Mouse (Mus musculus) G1E (cell line): ENCODE measurements around the gene Pygo2. TPM values are rescaled to one million over a fixed set of nuclear protein-coding genes. Genes with fewer than 3 reads are reported as not detected.

Experiments
- ATAC-seq: 2 replicates; pipeline ENCODE4 v1.8.0; 2016; ENCODE audit warnings: mild to moderate bottlenecking; ENCODE audit not compliant: insufficient number of reproducible peaks, poor library complexity, low FRiP score, severe bottlenecking; ENCODE audit errors: extremely low read depth
- DNase-seq: peaks from one replicate; pipeline ENCODE4 v3.0.0; 2012; ENCODE audit warnings: low spot score
- H3K27me3 ChIP-seq: 2 replicates; pipeline ENCODE4 v1.6.1; 2012; ENCODE audit warnings: mild to moderate bottlenecking, low read length, inconsistent platforms; ENCODE audit not compliant: insufficient read depth
- H3K36me3 ChIP-seq: replicated peaks from 2 replicates; pipeline ENCODE3; 2012; ENCODE audit warnings: mild to moderate bottlenecking, inconsistent platforms
- H3K4me1 ChIP-seq: 2 replicates; pipeline ENCODE4 v1.6.1; 2012; ENCODE audit warnings: low read depth, low read length, inconsistent platforms, mixed read lengths; ENCODE audit not compliant: insufficient read depth
- H3K4me3 ChIP-seq: 2 replicates; pipeline ENCODE4 v1.5.1; 2012; ENCODE audit warnings: low read depth, mild to moderate bottlenecking, inconsistent platforms, low read length, moderate library complexity, mixed read lengths
- H3K9me3 ChIP-seq: replicated peaks from 2 replicates; pipeline ENCODE4 v1.6.1; 2012; ENCODE audit warnings: inconsistent platforms
- CTCF ChIP-seq: IDR thresholded peaks from 2 replicates; pipeline ENCODE4 v1.5.1; 2012; ENCODE audit warnings: low read depth, low read length, inconsistent platforms, mixed read lengths
- GATA1 ChIP-seq: IDR thresholded peaks from 2 replicates; pipeline ENCODE4 v1.6.1; 2012; ENCODE audit warnings: borderline replicate concordance, low read length, inconsistent platforms, mixed read lengths
- GATA2 ChIP-seq: IDR thresholded peaks from 2 replicates; pipeline ENCODE4 v1.6.1; 2012; ENCODE audit warnings: low read depth, low read length, inconsistent platforms, borderline replicate concordance
- POLR2AphosphoS5 ChIP-seq: IDR thresholded peaks from 2 replicates; pipeline ENCODE4 v1.6.1; 2012; ENCODE audit warnings: low read depth, low read length, inconsistent platforms; ENCODE audit not compliant: insufficient replicate concordance
- TAL1 ChIP-seq: conservative IDR thresholded peaks from 2 replicates; pipeline ENCODE4 v1.6.1; 2012; ENCODE audit warnings: low read depth, low read length, inconsistent platforms, mixed read lengths
- polyA plus RNA-seq: library from polyadenylated mRNA; stranded (reverse); fragments of >175 nt; gene quantifications from 2 replicates; pipeline ENCODE4 v1.2.3, GENCODE M21; 2012
- total RNA-seq, 2 experiments: library from RNA; stranded (forward) in 1 of 2; stranded (reverse) in 1 of 2; fragments of 200-1000 nt in 1 of 2; fragments of >200 nt in 1 of 2; fragmentation: Nextera tagmentation in 1 of 2; gene quantifications; 2 replicates each; pipeline ENCODE4 v1.2.3; 2014 to 2017

Gene Pygo2
- total and polyA plus RNA-seq, 3 experiments: 22.2 to 201 (median 30.9) TPM

DNA sequence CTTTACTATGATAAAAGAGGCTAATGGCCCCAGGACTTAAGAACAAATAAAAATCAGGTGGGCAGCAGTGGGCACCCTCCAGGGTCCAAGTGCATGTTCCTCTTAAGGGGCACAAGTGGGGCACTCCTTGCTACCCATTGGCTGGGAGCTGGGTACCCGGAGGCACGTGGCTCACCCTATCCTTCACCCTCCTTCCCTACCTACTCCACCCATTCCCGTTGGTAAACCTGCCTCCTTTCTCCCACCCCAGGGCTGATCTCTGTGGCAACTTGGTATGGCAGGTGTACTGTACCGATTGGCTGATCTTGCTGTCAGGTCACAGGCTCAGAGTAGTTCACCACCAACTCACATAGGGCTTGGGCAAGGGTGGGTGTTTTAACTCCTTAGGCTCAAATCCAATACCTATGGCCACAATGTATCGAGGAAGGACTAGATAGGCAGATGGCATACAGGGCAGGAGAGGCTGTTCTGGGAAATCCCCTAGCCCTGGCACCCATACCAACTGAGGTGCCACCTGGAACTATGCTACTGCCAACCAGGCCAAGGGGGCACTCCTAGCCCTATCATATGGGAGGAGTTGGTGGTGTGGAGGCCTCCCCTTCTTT, 46.3 kb upstream of the Pygo2 start:
- Histone ChIP-seq H3K27me3 (no peaks in the 10 kb centered on the region), H3K4me1 (peaks cover 84% of the 10 kb centered on the region), H3K9me3 (no peaks in the 10 kb centered on the region), H3K36me3 (peaks cover 100% of the 10 kb centered on the region), H3K4me3 (no peak overlapping the region)
- no peak for DNase-seq
- ATAC-seq: no peak
- TF ChIP-seq GATA1 (no peak), CTCF (no peak), POLR2AphosphoS5 (no peak), GATA2 (no peak), TAL1 (no peak)

DNA sequence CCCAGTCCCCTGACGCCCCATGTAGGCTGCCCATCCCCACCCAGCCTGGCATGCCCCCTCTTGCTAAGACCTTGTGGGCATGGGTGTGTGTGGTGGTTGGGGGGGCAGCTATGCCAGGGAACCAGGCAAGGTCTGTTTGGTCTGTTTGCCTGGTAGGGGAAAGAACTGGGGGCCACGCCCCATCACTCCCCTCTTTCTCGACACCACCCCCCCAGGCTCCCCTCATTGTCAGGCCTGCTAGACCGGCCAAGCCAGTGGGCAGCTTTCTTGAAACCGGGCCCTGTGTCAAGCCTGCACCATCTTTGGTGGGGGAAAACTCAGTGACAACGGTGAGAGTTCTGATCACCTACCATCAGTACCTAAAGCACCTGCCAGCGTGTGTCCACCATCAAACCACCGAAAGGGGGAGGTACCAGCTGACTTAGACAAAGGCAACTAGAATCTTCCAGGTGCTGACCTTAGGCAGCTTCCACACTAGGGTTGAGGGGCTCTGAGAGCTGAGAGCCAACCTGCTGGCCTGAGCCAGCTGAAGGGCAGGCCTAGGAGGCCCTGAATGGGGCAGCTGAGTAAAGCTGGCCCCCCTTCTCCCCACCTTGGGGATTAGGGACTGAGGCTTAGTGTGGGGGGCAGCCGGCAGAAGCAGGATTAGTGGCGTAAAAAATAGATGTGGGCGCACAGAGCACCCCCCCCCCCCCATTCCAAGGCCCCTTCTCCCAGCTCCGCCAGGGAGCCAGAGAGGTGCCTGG, 45.5 kb upstream of the Pygo2 start:
- Histone ChIP-seq H3K27me3 (no peaks in the 10 kb centered on the region), H3K36me3 (peaks cover 98% of the 10 kb centered on the region), H3K4me3 (peak overlapping the region; percentile 64; the same call in 1 of the 2 replicates), H3K9me3 (no peaks in the 10 kb centered on the region), H3K4me1 (peaks cover 85% of the 10 kb centered on the region)
- TF ChIP-seq GATA1: no peak
- no peak for DNase-seq
- no peak for ATAC-seq

DNA sequence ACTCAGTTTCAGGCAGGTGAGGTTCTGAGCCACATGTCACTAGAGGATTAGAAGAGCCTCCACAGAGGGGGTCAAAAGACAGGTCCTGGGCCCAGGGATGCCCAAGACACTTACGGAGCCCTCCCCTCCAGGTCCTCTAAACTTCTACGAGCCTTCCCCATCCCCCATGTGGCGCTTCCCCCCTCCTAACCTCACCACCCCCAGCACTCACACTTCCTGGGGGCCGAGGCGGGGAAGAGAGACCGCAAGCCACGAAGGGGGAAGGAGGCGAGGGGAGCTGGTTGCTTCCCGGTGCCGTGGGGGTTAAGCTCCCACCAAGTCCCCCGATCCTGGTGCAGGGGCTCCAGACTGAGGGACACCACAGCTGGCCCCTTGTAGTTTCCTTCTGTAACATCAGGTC, 44.6 kb upstream of the Pygo2 start:
- Histone ChIP-seq H3K9me3 (no peaks in the 10 kb centered on the region), H3K4me3 (peak overlapping the region; percentile 64; the same call in 1 of the 2 replicates), H3K36me3 (peaks cover 98% of the 10 kb centered on the region), H3K27me3 (no peaks in the 10 kb centered on the region), H3K4me1 (peaks cover 91% of the 10 kb centered on the region)
- TF ChIP-seq GATA2 (no peak), TAL1 (no peak)
- DNase-seq (no peak), ATAC-seq (peak; percentile 38; the same call in 1 of the 2 replicates)

DNA sequence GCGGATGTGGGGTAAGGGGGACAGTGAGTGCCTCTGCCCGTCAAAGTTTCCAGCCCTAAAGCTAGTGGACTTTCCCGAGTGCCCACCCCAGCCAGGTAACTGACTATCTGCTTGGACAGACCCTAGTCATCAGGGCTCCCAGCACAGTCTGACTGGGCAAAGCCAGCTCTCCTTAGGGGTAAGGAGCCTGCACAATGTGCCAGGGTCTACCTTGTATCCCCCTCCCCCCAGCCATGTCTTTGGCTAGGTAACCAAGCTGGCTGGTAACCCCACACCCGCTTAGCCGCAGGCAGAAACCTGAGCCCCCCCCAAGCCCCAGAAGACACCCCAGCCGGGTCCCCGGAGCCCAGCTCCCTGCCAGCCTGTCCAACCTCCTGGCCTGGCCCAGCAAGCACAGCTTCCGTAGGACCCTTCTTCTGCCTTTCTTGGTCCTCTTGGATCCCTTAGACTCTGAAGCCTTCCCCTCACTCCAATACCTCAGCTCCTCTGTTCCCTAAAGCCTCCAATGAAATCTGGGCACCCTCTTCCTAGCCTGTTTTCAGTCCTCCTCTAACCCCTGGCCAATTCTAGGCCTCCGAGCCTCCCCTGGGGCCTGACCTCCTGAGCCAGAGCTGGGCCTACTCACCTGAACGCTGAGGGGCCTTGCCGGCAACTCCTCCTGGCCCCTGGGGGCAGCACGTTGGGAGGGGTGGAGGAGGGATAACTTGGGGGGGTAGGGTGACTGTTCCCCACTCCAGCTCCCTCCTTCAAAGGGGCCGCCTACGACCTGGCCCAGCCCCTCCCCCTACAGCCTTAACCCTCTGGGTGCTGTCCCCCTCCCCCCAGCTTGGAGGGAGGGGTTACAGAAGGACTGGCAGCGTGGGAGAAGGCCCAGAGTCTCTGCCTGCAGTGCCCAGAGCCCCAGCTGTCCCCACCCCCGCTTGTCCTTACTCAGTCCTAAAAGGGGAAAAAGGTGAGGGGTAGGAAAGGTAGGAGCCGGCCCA, 43.3 kb upstream of the Pygo2 start:
- DNase-seq (no peak), ATAC-seq (no peak)
- Histone ChIP-seq H3K4me1 (peaks cover 98% of the 10 kb centered on the region), H3K36me3 (peaks cover 94% of the 10 kb centered on the region), H3K9me3 (no peaks in the 10 kb centered on the region), H3K27me3 (no peaks in the 10 kb centered on the region), H3K4me3 (peak overlapping the region; percentile 64)
- TF ChIP-seq GATA1 (no peak), TAL1 (no peak), POLR2AphosphoS5 (no peak), CTCF (no peak), GATA2 (no peak)

DNA sequence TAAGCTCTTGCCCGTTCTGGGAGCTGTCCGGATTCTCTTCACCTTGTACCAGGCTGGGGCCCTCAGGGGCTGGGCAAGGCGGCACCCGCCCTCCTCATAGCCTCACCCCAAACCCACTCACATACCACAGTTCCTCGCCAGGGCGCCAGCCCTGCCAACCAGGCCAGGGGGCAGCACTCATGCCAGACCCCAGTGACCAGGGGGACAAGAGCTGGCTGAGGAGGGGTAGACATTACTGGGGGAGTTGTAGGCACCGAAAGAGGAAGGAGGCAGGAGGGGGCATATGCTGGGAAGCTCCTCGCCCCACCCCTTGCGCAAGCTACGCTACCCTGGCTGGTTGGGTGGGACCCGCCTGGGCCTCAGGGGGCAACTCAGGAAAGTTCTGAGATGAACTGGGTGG, 42.4 kb upstream of the Pygo2 start:
- TF ChIP-seq CTCF (no peak), GATA2 (no peak), TAL1 (no peak), POLR2AphosphoS5 (no peak), GATA1 (no peak)
- ATAC-seq (no peak), DNase-seq (no peak)
- Histone ChIP-seq H3K4me3 (peak overlapping the region; percentile 64; the same call in 1 of the 2 replicates), H3K27me3 (no peaks in the 10 kb centered on the region), H3K9me3 (no peaks in the 10 kb centered on the region), H3K36me3 (peaks cover 85% of the 10 kb centered on the region), H3K4me1 (peaks cover 97% of the 10 kb centered on the region)

DNA sequence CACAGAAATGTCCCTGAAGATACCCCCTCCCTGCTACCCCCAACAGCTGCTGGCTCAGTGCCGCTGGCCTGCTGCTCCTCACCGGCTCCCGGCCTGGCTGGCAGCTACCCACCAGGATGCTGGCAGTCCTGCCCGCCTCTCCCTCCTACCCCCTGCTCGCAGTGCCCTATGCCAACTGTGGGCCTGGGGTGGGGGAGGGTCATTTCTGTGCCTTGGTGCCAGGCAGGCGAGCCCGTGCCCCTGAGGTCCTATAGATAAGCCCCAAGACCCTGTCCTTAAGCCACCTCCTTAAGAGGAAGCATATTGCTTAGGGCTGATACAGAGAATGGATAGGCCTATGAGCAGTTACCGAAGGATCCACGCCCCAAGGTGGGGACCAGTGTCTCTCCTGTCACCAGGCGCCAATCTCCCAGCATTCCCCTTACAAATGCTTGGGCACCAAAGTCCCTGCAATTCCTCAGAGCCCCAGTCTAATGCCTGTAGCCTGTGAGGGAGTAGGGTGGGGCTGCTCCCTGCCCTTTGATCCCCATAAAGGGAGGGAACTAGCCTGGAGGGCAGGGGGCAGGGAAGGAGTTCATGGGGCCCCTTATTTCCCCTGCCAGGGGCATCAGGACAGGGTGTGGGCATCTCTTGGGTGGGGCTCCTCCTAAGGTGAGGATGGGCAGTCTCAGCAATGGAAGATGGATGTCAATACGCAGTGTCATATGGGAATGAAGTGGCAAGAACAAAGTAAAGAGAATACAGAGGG, 41.7 kb upstream of the Pygo2 start:
- no peak for TF ChIP-seq POLR2AphosphoS5
- no peak for TF ChIP-seq GATA1
- no peak for DNase-seq
- peaks cover 78% of the 10 kb centered on the region for H3K36me3 ChIP-seq
- no peaks in the 10 kb centered on the region for H3K9me3 ChIP-seq
- peak overlapping the region; percentile 64; the same call in 1 of the 2 replicates for H3K4me3 ChIP-seq
- no peak for ATAC-seq
- no peaks in the 10 kb centered on the region for H3K27me3 ChIP-seq
- peaks cover 95% of the 10 kb centered on the region for H3K4me1 ChIP-seq
